Mouse (Mus musculus) retina, embryonic 14.5 days (tissue): ENCODE data around the gene Ppfia4.

Experiments used
- DNase-seq: peaks from one replicate; pipeline ENCODE4 v3.0.0-alpha.2; 2015; ENCODE audit warnings: low spot score

Ppfia4 gene

DNA sequence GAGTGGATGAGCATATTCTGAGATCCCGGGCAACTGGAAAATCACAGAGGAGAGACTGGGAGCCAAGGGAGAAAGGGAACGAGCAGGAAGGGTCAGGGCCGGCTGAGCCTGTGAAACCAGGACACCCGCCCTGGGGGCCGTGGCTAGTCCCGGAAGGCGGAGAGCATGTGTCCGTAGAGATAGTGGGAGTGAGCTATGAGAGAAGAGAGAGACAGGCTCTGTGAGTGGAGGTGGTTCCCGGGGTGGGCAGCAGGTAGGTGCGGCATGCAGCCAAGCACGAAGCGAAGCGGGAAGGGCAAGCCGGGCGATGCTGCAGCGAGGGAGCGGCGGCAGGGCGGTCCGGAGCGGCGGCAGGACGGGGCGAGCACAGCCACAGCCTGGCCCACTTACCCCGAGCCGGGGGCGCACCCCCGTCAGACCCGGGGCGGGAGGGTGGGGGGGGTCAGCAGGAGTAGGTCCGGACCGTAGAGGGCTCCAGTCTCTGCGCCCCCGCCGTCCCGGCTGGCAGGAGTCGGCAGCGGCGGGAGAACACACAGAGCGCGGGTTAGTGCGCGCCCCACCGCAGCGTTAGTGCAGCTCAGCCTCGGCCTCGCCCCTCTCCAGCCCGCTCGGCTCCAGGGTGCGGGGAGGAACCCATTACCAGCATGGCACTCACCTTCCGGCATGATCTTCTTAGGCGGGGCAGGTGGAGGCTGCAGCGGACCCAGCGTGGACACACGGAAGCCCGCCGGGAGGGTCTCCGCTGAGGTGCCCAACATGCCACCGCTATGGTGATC, 33.9 kb downstream of the Ppfia4 start:
- peak; percentile 53 for DNase-seq

DNA sequence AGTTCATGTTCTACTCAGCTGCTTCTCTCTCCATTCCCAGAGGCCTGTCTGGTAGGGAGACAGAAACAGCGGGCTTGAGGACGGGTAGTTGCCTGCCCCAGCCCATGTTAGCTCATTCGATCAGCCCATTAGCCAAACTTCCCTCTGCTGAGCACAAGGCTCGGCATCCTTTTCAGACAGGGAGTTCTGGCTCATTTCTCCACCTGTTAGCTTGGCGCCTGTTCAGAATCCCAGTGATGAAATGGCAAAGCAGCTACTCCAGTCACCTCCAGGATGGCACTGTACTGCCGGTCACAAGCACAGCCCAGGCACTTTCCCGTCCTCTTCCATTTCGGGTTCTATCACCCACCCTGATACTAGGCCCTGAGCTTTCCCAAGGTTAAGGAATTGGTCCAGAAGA, 35.5 kb downstream of the Ppfia4 start:
- no peak for DNase-seq

DNA sequence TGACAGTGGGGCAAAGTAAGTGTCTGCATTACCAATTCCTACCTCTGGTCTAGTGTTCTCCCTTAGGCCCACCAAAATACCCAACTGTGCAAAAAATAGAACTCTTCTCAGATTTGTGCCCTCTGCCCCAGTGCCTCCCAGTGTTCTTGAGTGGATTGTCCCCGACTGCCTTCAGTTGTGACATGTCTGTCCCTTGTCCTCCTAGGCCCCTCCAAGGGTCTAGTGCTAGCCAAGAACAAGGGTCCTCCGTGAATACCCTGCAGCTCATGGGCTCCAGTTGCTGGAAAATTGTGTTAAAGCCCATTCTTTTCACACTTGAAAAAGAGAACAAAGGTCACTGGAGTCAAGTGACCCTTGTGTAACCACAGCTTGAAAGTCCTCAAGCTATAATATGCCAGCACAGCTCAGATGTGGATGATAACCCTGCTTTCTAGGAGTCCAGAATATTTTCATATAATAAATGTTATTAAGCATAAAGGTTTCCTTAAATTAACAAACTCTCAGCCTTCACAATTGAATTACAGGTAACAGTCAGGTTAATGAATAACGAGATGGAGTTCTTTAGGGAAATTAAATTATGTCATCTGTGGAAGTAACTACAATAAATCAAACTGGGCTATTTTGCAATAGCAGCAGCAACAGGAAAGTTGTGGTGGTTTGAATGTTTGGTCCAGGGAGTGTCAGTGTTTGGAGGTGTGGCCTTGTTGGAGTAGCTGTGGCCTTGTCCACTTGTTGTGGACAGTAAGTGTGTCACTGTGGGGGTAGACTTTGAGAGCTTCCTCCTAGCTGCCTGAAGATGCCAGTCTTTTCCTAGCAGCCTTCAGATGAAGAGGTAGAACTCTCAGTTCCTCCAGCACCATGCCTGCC, 38.8 kb downstream of the Ppfia4 start:
- no peak for DNase-seq

DNA sequence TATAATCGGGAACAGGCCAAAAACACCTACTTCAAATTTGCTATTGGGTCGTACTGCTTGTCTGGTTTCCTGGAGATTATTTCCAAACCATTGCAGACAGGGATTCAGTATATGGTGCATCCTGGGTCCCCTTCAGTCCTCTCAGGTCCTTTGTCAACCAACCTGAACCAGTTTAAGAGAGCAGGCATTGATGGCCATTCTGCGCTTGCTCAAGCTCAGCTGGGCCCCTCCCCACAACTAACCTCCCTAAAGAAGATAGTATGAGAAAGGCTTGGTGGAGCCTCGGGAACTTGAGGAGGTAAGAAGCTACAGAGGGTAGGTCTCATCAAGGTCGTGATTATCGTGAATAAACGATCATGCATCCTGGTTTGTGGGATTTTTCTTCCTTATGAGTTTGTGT, 39.5 kb downstream of the Ppfia4 start:
- DNase-seq = no peak

DNA sequence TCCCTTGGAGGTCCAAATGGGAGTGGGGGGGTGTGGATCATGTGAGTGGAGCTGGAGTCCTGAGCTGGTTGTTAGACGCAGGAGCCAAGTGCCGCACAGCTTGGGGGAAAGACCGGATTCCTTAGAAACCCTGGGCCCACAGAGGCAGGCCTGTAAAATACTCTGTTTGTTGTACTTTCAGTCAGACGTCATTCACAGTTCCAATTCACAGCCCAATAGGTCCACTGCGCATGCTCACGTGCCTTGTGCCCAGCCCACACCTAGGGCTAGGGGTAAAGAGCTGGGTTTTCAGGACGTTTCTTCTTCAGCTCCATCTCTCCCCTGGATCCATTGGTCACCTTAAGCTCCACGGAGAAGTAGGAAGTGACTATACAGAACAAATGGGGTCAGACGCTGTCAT, 40.1 kb downstream of the Ppfia4 start:
- no peak for DNase-seq

DNA sequence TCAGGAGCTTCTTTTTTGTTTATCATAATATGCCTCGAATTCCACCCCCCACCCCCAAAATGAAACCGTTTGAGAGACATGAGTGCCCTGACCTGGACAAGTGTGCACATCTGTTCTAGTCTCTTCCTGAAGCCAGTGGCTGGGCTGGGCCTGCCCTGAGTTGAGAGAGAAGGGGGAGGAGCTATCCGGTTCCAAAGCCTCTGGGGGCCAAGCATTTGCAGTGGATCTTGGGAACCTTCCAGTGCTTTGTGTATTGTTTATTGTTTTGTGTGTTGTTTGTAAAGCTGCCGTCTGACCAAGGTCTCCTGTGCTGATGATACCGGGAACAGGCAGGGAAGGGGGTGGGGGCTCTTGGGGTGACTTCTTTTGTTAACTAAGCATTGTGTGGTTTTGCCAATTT, 40.7 kb downstream of the Ppfia4 start:
- no peak for DNase-seq

DNA sequence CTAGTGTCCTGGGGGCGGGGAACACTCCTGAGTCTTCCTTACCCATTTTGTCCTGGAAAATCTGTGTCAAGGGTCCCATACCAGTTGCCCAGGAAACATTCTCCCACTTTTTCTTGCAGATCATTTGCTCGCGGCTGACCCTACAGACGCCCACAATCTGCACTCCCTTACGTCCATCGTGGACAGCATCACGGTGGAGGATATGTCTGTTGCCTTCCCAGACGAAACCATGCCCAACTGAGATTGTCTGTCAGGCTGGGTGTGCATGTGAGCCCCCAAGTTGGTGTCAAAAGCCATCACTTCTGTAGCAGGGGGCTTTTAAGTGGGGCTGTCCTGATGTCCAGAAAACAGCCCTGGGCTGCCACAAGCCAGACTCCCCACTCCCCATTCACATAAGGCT, 41.2 kb downstream of the Ppfia4 start:
- DNase-seq = no peak

DNA sequence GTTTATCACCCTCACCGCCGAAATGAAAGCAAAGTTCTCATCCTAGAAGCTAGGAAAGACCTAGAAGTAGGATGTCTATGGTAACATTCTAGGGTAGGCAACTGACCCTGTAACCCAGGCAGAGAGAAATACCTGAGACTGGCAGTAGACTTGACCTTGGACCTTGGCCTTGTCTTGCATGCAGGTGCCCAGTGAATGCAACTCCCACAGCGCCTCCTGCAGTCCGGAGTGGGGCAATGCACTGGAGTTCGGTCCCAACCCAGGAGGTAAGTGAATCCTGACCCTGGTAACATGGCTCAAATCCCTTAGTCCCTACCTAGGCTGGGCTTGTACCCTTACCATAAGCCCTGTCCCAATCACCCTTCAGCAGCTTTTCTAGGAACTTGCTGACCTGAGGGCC, 41.8 kb downstream of the Ppfia4 start:
- DNase-seq = no peak

DNA sequence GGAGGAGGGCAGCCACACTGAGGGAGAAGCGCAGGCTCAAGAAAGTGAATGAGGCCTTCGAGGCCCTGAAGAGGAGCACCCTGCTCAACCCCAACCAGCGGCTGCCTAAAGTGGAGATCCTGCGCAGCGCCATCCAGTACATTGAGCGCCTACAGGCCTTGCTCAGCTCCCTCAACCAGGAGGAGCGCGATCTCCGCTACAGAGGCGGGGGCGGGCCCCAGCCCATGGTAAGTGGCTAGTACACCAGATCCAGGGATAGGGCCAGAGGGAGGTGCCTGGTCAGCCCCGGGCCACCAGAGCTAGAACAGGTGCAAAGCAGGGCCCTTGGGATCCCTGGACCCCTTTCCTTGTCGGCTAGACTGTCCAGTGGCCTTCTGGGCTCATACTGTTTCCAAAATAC, 42.4 kb downstream of the Ppfia4 start:
- DNase-seq = no peak

DNA sequence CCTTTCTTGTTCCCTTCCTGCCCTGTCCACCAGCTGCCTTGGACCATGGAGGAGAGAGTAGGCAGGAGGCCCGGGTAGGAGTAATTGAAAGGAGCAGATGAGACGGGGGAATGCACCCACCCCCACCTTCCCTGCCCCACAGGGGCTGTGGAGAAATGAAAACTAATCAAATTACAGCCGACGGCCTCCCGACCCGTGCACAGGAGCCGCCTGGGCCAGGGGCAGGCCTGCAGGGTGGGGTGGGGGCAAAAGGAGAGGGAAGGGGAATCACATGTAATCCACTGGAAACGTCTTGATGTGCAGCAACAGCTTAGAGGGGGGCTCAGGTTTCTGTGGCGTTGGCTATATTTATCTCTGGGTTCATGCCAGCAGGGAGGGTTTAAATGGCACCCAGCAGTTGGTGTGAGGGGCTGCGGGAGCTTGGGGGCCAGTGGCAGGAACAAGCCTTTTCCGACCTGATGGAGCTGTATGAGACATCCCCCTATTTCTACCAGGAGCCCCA, 43.1 kb downstream of the Ppfia4 start, which contains the start of gene Myog:
Myog (plus strand) TSS at position 392 of the 502 bp plus-strand sequence.
- DNase-seq = no peak

DNA sequence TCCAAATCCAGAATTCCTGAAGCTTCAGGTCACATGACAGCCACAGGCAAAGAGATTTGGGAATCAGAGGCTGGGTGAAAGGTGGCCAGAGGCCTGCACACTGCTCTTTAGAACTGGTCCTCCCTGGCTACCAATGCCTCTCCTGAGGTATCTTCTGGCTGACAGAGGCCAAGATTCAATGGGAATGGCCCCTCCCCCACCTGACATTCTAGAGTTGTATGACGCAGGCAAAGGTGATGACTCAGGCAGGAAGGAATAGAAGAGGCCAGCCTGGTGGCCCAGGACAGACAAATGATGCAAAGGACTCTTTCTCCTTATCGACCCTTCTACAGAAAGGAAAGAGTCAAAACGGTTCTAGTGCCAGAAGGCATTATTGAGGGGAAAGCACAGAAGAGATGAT, 44.5 kb downstream of the Ppfia4 start:
- DNase-seq = no peak

DNA sequence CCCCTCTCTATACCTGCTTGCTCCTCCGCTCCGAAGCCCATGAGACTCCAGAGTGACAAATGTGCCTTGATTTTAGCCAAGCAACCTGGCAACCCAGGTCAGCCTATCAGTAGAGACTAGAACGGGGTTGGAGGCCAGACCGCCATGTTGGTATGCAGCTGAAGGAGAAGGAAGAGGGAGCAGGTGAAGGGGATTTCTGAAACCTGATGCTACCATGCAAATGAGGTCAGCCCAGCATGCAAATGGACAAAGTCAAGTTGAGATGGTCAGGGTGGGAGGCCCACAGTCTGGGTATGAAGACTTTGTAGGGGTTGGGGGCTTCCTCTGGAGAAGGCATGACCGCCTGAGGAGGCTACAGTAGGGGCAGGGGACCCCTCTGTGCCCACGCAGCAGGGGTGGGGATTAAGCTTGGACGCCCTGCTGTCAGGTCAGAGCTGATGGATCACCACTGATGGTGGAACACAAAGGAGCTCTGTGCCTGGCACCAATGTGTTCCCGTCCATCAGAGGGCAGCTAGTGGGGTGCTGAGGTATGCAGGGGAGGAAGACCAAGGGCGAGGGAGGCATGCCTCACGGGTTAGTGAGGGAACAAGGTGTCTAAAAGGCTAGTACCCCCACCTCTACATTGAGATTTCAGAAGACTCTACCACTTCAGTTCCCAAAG, 47.1 kb downstream of the Ppfia4 start:
- no peak for DNase-seq

DNA sequence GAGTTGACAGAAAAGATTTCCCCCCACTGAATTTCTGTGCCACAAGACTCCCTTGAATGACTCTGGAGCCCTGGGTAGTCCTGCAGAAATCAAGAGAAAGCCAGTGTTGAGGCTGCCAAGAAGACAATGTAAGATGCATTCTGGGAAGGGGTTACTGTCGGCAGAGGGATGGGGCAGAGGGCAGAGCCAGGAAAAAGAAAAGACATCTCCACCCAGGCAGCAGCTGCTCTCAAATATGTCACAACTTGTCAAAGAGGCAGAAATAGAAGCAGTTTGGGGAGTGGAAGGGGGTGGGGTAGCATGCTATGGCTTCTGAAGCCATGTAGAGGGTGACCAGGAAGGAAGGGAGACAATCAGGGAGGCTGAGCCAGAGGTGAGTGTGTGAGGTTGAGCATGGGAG, 49.6 kb downstream of the Ppfia4 start:
- no peak for DNase-seq

DNA sequence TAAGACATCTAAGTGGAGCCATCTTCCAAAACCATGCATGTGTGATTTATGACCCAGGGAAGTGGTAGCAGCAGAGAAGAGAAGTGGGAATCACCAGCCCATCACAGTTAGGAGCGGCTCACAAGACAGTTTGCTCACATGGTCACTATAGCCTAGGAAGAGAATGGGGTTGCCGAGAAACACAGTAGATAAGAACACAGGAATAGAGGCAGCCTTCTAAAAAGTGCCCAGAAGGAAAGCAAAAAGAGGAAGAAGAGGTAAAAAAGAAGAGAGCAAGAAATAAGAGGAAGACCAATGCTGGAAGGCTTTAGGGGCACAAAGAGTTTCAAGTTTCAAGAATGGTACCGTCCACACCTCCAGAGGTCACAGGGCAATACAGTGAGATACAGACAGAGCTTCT, 50.4 kb downstream of the Ppfia4 start:
- DNase-seq = no peak

DNA sequence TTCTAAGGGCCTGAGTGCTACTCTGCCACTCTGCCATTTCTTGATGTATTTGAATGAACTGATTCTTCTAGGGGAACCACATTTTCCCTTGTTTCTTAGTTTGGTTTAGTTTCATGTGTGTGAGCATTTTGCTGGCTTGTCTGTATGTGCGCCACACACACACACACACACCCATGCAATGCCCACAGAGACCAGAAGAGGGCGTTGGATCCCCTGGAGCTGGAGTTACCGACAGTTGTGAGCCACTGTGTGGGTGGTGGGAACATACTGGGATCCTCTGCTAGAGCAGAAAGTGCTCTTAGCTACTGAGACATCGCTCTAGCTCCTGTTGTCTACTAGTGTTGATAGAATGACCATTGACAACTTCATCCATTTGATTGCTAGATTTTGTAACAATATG, 51.2 kb downstream of the Ppfia4 start:
- DNase-seq = no peak

DNA sequence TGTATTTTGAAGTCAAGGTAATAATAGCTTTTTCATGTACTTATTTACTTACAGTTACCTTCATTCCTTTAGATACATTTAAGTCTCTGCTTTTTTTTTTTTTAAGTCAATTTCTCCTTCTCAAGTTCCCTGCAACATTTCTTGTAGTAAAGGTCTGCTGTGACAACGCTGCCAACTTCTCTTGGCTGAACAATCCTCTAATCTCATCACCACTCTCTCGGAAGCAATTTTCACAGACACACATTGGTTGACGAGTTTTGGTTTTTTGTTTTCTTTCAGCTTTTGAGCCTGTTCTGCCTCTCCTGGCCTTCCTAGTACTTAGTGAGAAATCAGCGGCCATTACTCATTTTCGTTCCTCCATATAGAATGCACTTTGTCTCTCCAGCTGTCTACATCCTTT, 52.6 kb downstream of the Ppfia4 start:
- no peak for DNase-seq

DNA sequence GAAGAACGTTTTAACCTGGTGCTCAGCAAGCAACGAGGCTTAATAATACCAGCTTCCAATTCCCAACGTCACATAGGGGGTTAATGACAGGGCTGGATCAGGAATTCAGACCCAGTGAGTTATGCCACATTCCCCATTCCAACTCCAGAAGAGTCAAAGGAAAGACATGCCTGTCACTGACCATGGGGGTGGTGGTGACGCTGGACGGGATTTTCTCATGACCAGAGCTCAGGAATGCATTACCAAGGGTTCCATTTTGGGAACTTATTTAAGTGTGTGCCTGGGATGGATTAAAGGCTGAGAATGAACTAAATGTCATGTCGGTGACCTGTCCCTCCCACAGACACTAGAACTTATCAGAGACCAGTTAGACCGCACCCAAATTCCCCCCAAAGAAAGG, 55.9 kb downstream of the Ppfia4 start:
- no peak for DNase-seq

DNA sequence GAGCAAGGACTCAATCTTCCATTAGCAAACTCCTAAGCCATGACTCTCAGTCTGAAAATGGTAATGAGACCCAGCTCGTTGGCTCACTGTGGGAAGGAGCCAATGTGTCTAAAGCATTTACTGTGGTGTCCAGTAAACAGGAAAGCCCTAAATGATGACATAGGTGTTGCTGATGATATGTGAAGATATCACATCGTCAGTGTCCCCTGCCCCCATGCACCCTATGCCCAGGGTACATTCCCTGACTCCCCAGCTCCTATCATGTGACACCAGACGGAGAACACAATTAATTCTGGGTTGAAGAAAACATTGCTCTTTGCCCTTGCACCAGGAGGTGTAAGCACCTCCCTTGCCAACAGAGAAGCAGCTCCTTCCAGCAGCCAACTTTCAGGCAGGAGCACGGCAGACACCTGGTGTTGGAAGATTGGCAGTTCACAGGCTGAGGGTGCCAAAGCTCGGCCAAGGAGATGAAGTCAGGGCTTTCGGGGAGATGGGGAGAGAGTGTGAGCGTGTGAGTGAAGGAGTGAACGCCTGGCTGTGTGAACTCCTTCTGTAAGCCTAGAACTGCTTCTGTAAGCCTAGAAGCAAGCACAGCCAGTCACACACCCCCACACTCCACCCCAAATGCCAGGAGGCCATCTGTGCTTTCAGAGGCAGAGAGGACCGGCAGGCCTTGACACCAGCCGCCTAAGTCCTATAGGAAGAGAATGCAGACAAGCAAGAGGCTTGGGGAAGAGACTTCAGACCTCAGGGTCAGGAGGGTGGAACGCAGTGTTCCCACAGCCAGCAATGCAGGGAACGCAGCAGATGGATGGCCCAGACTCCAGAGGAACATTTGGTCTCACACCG, 56.9 kb downstream of the Ppfia4 start:
- DNase-seq = no peak

DNA sequence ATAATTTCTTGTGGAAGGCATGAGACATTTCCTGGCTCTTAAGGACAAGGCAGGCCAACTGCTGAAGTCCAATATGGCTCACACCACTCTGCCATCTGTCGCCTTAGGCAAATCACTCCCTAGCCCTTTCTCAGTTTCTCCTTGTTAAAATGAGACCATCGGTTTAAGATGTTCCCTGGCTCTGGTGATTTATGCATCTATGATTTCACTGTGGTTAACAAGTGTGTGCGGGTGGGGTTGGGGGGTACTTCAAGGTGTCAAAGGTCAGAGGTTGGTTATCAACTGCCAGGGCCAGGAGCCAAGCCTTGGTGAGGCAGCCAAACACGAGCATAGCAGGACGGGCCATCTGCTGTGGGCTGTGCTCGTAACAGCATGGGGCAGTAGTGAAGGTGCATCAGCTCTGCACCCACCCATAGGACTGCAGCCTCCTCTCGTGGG, 58.2 kb downstream of the Ppfia4 start:
- no peak for DNase-seq

DNA sequence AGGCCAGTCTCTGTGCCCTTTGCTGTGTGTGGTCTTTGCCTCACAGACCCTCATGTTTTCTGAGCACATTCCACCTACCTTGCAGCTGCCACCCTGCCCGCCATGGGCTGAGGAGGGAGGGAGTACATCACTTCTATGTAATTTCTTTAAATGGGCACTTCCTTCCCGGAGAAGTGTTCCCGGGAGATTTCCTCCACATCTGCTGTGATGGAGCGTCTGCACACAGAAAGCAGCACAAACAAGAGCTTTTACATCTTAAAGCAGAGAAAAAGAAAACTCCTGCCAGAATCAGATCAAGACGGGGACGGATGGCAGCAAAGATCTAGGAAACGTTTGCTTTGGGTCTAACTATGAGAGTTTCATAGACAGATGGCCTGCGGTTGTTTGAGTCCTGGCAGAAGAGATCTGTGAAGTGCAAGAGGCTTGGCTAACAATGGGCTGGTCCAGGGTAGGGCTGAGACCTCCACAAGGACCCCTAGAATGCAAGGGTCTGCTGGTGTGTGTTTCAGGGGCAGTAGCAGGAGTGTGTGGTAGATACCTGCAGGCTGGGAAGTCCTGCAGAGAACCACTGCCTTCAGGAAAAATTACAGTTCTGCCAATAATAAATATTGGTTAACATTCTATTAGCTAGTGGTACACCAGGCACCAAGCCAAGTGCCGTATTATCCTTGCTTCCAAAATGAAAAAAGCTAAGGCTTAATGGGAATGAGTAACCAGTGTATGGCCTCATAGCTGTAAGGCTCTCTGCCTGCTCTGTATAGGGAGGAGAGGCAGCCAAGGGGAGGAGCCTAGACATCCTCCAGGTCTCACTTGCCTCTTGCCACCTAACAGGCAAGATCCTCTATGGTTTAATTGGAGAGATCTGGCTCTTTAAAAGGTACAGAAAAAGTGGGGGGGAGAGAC, 59.0 kb downstream of the Ppfia4 start:
- DNase-seq = no peak
